Mouse (Mus musculus): ENCODE data around the gene Olfr455.

Gene Olfr455

DNA sequence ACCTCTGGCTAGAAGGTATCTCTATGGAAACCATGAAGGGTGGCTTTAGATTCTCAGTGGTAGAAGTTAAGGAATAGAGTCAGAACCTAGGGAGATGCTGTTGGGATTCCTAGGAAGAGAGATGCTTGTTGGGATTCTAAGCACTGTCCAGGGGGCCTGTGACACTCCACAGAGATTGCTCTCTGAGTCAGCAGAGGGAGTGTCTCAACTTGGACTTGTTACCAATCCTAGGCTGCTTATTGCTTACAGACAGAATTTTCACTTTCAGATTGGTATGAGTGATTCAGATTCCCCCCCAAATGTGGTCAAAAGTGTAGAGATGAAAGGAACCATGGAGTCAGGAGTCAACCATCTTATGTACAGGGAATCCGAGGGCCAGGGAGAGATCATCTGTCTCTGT lies 57.7 kb downstream of the Olfr455 start:
- DNase-seq (ENCODE audit: extremely low read depth, low read depth, low spot score), result no peak

- no peak for DNase-seq (ENCODE audit: extremely low read depth, low read depth, low spot score)
These were observed 60.3 kb downstream of the Olfr455 start, which contains the start of gene Olfr456 for GRCm38 (mm10) chr6:42487114-42487513. TSS of gene Olfr456 (minus strand) at chr6:42487214.

Data from fat pad, adult 2 months (tissue).